Mouse (Mus musculus) C2C12 (cell line): ENCODE results near the gene Gda. TPM values are rescaled to one million over a fixed set of nuclear protein-coding genes. Genes with fewer than 3 reads are reported as not detected.

Source experiments
- H3K27me3 ChIP-seq: one replicate; pipeline ENCODE4 v1.6.1; 2011; ENCODE audit not compliant: control insufficient read depth, insufficient read depth, insufficient read length
- H3K36me3 ChIP-seq: one replicate; pipeline ENCODE4 v1.6.1; 2011; ENCODE audit not compliant: control insufficient read depth, insufficient read depth
- H3K4me3 ChIP-seq: one replicate; pipeline ENCODE4 v1.5.1; 2011; ENCODE audit warnings: mild to moderate bottlenecking, control low read depth; ENCODE audit not compliant: poor library complexity, insufficient read depth, severe bottlenecking
- H3K79me2 ChIP-seq: one replicate; pipeline ENCODE4 v1.6.1; 2011; ENCODE audit not compliant: control insufficient read depth, insufficient read depth
- H3K79me3 ChIP-seq: one replicate; pipeline ENCODE4 v1.6.1; 2011; ENCODE audit warnings: low read depth, control low read depth
- H3ac ChIP-seq: one replicate; pipeline ENCODE3; 2011; ENCODE audit warnings: low read depth; ENCODE audit not compliant: control insufficient read depth, insufficient read length
- CEBPB ChIP-seq: IDR thresholded peaks from one replicate; pipeline ENCODE4 v1.6.1; 2011; ENCODE audit warnings: low read depth, mild to moderate bottlenecking, control low read depth, moderate library complexity
- CTCF ChIP-seq: IDR thresholded peaks from one replicate; pipeline ENCODE4 v1.5.1; 2011; ENCODE audit not compliant: control insufficient read depth, insufficient read depth, insufficient read length
- FOSL1 ChIP-seq: IDR thresholded peaks from one replicate; pipeline ENCODE4 v1.8.0; 2011; ENCODE audit warnings: mild to moderate bottlenecking, low read length; ENCODE audit not compliant: poor library complexity, insufficient read depth, severe bottlenecking
- MAX ChIP-seq: IDR thresholded peaks from one replicate; pipeline ENCODE4 v1.6.1; 2011; ENCODE audit warnings: mild to moderate bottlenecking, control low read depth
- MYOD1 ChIP-seq: IDR thresholded peaks from one replicate; pipeline ENCODE4 v1.6.1; 2011; ENCODE audit warnings: low read depth; ENCODE audit not compliant: control insufficient read depth, insufficient read length
- MYOG ChIP-seq: IDR thresholded peaks from one replicate; pipeline ENCODE4 v1.6.1; 2011; ENCODE audit not compliant: control insufficient read depth, insufficient read length; ENCODE audit errors: extremely low read depth
- USF1 ChIP-seq: IDR thresholded peaks from one replicate; pipeline ENCODE4 v1.6.1; 2011; ENCODE audit warnings: low read depth, mild to moderate bottlenecking, control low read depth, moderate library complexity
- polyA plus RNA-seq: library from polyadenylated mRNA; unstranded; fragments of >200 nt; fragmentation: generic; extraction: Trizol; gene quantifications from one replicate; pipeline ENCODE4 v1.2.1, GENCODE M21; 2012; ENCODE audit warnings: missing spikeins

Gda gene
- polyA plus RNA-seq, 1 experiment = 0.14 TPM

DNA sequence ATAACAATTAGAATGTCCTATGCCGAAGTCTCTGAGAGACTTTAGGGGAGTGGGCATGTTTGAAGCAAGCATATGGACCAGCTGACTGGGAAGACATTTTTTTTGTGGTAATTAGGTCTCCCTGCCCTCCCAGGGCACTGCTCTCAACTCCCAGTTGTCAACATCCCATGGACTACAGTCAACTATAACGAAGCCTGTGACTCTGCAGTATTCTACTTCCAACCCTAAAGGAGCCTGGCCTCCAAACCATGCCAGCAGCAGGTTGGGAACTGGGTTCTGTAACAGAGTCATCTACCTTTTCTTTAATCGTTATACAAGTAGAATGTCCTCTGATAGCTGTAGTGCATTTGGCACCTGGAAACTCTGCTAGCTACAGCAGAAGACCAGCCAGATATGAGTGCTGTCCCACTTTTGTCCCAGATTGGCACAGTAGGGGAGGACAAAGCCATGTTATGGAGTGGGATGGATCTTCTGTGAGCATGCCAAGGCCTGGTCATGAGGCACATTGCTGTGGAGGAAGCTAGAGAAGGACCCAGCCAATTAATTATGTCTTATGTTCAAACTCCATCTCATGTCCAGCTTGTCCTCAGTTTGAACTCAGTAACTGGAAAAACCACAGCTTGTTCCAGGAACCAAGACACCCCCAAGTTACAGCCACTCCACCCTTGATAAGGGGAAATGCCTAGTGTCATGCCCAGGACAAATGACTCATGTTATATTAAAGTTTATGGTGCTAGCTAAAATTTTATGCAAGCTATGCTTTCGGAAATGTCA lies 96.6 kb downstream of the Gda start:
- Histone ChIP-seq H3K27me3 (no peaks in the 10 kb centered on the region), H3K79me3 (no peaks in the 10 kb centered on the region), H3K4me3 (no peak overlapping the region), H3ac (no peak overlapping the region), H3K79me2 (no peaks in the 10 kb centered on the region), H3K36me3 (no peaks in the 10 kb centered on the region)
- TF ChIP-seq MYOD1 (no peak), MYOG (no peak), USF1 (no peak)

DNA sequence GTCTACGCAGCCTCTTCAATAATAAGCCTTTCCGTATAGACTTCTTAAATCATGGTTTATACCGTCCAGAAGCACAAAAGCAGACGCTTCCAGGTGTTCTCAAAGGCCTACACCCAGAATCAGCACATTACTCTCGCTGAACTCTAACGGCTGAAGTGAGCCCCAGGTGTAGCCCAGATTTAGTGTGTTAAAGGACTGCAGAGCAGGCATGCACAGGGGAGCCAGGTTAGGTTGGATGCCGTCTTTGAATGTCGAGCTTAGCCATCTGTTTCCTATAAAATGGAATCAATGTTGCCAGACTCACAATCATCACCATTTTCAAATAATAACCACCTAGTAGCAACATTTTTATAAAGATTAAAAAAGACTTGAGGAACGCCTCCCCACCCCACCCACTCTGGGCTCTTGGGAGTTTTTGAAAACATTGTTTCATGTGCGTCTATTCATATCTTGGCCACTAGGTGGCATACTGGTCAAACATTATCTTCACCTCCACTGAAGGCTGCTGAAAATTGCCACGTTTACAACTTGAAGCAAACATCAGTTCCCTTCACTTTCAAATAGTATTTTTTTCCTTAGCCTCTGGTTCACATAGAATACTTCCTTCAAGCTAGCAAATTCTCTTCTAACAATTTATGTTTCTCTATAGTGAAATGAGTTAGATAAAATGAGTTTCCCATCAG lies 100.0 kb downstream of the Gda start:
- H3K27me3 ChIP-seq = no peaks in the 10 kb centered on the region
- H3K79me3 ChIP-seq = no peaks in the 10 kb centered on the region
- no peaks in the 10 kb centered on the region for H3K36me3 ChIP-seq
- TF ChIP-seq MAX (no peak), CEBPB (no peak), MYOD1 (no peak), CTCF (no peak), USF1 (no peak), FOSL1 (no peak), MYOG (no peak)
- no peak overlapping the region for H3ac ChIP-seq
- H3K79me2 ChIP-seq = no peaks in the 10 kb centered on the region
- no peak overlapping the region for H3K4me3 ChIP-seq

DNA sequence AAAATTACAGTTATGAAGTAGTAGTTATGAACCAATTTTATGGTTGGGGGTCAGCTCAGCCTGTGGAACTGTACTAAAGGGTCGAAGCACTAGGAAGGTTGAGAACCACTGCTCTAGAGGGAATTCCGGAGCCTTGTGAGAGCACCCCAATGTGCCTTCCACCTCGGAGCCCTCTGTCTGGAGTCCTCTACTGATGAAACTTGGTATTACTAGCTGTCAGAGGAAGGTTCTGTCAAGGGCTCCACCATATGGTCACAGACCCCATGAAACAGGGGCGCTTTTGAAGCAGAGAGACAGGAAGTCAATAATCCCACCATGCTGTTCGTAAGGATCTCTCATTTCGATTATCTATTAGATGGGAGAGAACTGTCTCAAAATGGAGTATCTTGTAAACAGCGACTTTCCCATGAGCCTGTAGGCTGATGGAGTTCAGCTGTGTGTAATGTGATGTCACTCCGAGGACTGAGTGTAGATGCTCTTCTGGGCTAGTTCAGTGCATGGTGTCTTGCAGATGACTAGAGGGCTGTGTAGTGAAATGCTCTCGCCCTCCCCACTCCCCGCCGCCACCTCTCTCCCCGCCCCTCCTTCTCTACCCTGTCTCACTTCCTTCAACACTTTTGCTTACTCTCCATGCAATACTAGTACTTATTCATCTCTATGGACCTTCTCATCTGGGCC lies 100.7 kb downstream of the Gda start:
- Histone ChIP-seq H3K79me2 (no peaks in the 10 kb centered on the region), H3K79me3 (no peaks in the 10 kb centered on the region), H3K36me3 (no peaks in the 10 kb centered on the region), H3K4me3 (no peak overlapping the region), H3K27me3 (no peaks in the 10 kb centered on the region), H3ac (no peak overlapping the region)
- TF ChIP-seq FOSL1 (no peak), MAX (no peak), MYOD1 (no peak), CEBPB (no peak), USF1 (no peak), CTCF (no peak), MYOG (no peak)

DNA sequence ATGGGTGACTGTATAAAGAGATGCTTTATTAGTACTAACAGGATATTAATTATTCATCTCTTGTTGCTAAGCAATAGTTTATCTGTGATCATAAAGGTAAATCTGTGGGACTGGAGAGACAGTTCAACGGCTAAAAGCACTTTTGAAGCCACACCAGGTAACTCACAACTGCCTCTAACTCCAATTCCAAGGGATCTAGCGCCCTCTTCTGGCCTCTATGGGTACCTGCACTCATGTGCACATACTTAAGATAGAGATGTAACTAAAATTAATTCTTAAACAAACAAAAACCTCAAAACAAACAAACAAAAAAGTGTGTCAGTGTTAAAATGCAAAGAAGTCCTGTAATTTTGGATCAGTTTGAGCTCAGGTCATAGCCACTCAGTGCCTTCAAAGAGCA lies 101.9 kb downstream of the Gda start:
- no peaks in the 10 kb centered on the region for H3K36me3 ChIP-seq
- no peak for TF ChIP-seq MYOD1
- no peak for TF ChIP-seq CTCF
- no peak for TF ChIP-seq USF1
- TF ChIP-seq FOSL1 = no peak
- TF ChIP-seq MAX = no peak
- H3K4me3 ChIP-seq = no peak overlapping the region
- no peak overlapping the region for H3ac ChIP-seq
- no peaks in the 10 kb centered on the region for H3K27me3 ChIP-seq
- H3K79me2 ChIP-seq = no peaks in the 10 kb centered on the region
- no peaks in the 10 kb centered on the region for H3K79me3 ChIP-seq

- no peaks in the 10 kb centered on the region for H3K79me3 ChIP-seq
- no peaks in the 10 kb centered on the region for H3K27me3 ChIP-seq
- no peaks in the 10 kb centered on the region for H3K36me3 ChIP-seq
- no peak overlapping the region for H3ac ChIP-seq
- TF ChIP-seq USF1 (no peak), CEBPB (no peak), CTCF (no peak), FOSL1 (no peak), MAX (no peak), MYOG (no peak), MYOD1 (no peak)
- H3K4me3 ChIP-seq = no peak overlapping the region
- H3K79me2 ChIP-seq = no peaks in the 10 kb centered on the region
Measured at GRCm38 (mm10) chr19:21370782-21371181, 102.5 kb downstream of the Gda start.
